Mouse (Mus musculus): ENCODE results near the gene Olfr622. TPM values are rescaled to one million over a fixed set of nuclear protein-coding genes. Genes with fewer than 3 reads are reported as not detected.

The Olfr622 gene
- polyA plus RNA-seq, 1 experiment from 2014 or later: not detected

GRCm38 (mm10) chr7:103589803-103590202 lies 52.7 kb downstream of the Olfr622 start, which contains the start of gene Olfr618:
TSS of gene Olfr618 (plus strand) at chr7:103590103.
- Histone ChIP-seq H3K9me3 (replicated peaks; ENCODE audit: control insufficient read depth, low read length, poor library complexity, severe bottlenecking) (no peaks in the 10 kb centered on the region), H3K9ac (ENCODE audit: low read depth, low read length) (no peak within 1 kb of the TSS), H3K4me1 (ENCODE audit: control insufficient read depth, insufficient read depth, low read length) (no peaks in the 10 kb centered on the region), H3K4me2 (ENCODE audit: low read length) (no peak within 1 kb of the TSS), H3K36me3 (ENCODE audit: control insufficient read depth, insufficient read depth, low read length) (no peaks in the 10 kb centered on the region), H3K27me3 (ENCODE audit: control insufficient read depth, insufficient read depth, low read depth, low read length) (no peaks in the 10 kb centered on the region), H3K4me3 (ENCODE audit: low read depth, low read length) (no peak within 1 kb of the TSS), H3K27ac (ENCODE audit: low read length) (no peak within 1 kb of the TSS)
- 57% methylated on average over 2 of the region's 2 CpGs for WGBS
- no peak for ATAC-seq

Other genes starting within 250 kb of the Olfr622 start
- gene Usp17lc, start 227.6 kb downstream of the Olfr622 start, polyA plus RNA-seq (2015; fragmentation: Nextera tagmentation; extraction: Ambion mirVana): not detected in 2 replicates
- gene Olfr605, start 197.3 kb downstream of the Olfr622 start, polyA plus RNA-seq (2015; fragmentation: Nextera tagmentation; extraction: Ambion mirVana): not detected in 2 replicates
- gene Olfr606, start 193.7 kb downstream of the Olfr622 start, polyA plus RNA-seq (2015; fragmentation: Nextera tagmentation; extraction: Ambion mirVana): not detected in 2 replicates
- not detected in 2 replicates for gene Olfr607, start 178.6 kb downstream of the Olfr622 start, polyA plus RNA-seq (2015; fragmentation: Nextera tagmentation; extraction: Ambion mirVana)
- not detected in 2 replicates for gene Olfr608, start 172.8 kb downstream of the Olfr622 start, polyA plus RNA-seq (2015; fragmentation: Nextera tagmentation; extraction: Ambion mirVana)
- not detected in 2 replicates for gene Olfr609, start 144.6 kb downstream of the Olfr622 start, polyA plus RNA-seq (2015; fragmentation: Nextera tagmentation; extraction: Ambion mirVana)
- gene Olfr610, start 130.6 kb downstream of the Olfr622 start, polyA plus RNA-seq (2015; fragmentation: Nextera tagmentation; extraction: Ambion mirVana): not detected in 2 replicates
- not detected in 2 replicates for gene Olfr611, start 121.9 kb downstream of the Olfr622 start, polyA plus RNA-seq (2015; fragmentation: Nextera tagmentation; extraction: Ambion mirVana)
- gene Olfr612, start 100.0 kb downstream of the Olfr622 start, polyA plus RNA-seq (2015; fragmentation: Nextera tagmentation; extraction: Ambion mirVana): not detected in 2 replicates
- gene Olfr613, start 94.6 kb downstream of the Olfr622 start, polyA plus RNA-seq (2015; fragmentation: Nextera tagmentation; extraction: Ambion mirVana): not detected in 2 replicates
- not detected in 2 replicates for gene Olfr615, start 86.6 kb downstream of the Olfr622 start, polyA plus RNA-seq (2015; fragmentation: Nextera tagmentation; extraction: Ambion mirVana)
- not detected in 2 replicates for gene Olfr616, start 73.6 kb downstream of the Olfr622 start, polyA plus RNA-seq (2015; fragmentation: Nextera tagmentation; extraction: Ambion mirVana)
- not detected in 2 replicates for gene Olfr617, start 69.6 kb downstream of the Olfr622 start, polyA plus RNA-seq (2015; fragmentation: Nextera tagmentation; extraction: Ambion mirVana)
- gene Olfr618, start 52.6 kb downstream of the Olfr622 start, polyA plus RNA-seq (2015; fragmentation: Nextera tagmentation; extraction: Ambion mirVana): 0.15 TPM in 1 of 2 replicates, not detected in the other
- gene Olfr619, start 42.1 kb downstream of the Olfr622 start, polyA plus RNA-seq (2015; fragmentation: Nextera tagmentation; extraction: Ambion mirVana): not detected in 2 replicates
- not detected in 2 replicates for gene Olfr620, start 30.2 kb downstream of the Olfr622 start, polyA plus RNA-seq (2015; fragmentation: Nextera tagmentation; extraction: Ambion mirVana)
- not detected in 2 replicates for gene Olfr623, start 21.0 kb upstream of the Olfr622 start, polyA plus RNA-seq (2015; fragmentation: Nextera tagmentation; extraction: Ambion mirVana)
- gene Olfr624, start 28.5 kb upstream of the Olfr622 start, polyA plus RNA-seq (2015; fragmentation: Nextera tagmentation; extraction: Ambion mirVana): not detected in 2 replicates
- gene Olfr625-ps1, start 40.0 kb upstream of the Olfr622 start, polyA plus RNA-seq (2015; fragmentation: Nextera tagmentation; extraction: Ambion mirVana): not detected in 2 replicates
- not detected in 2 replicates for gene Olfr243, start 72.0 kb upstream of the Olfr622 start, polyA plus RNA-seq (2015; fragmentation: Nextera tagmentation; extraction: Ambion mirVana)
- gene Olfr628, start 87.7 kb upstream of the Olfr622 start, polyA plus RNA-seq (2015; fragmentation: Nextera tagmentation; extraction: Ambion mirVana): not detected in 2 replicates
- not detected in 2 replicates for gene Olfr629, start 102.2 kb upstream of the Olfr622 start, polyA plus RNA-seq (2015; fragmentation: Nextera tagmentation; extraction: Ambion mirVana)
- gene Olfr630, start 114.6 kb upstream of the Olfr622 start, polyA plus RNA-seq (2015; fragmentation: Nextera tagmentation; extraction: Ambion mirVana): not detected in 2 replicates
- gene Olfr69, start 128.9 kb upstream of the Olfr622 start, polyA plus RNA-seq (2015; fragmentation: Nextera tagmentation; extraction: Ambion mirVana): not detected in 2 replicates
- gene Olfr68, start 137.0 kb upstream of the Olfr622 start, polyA plus RNA-seq (2015; fragmentation: Nextera tagmentation; extraction: Ambion mirVana): not detected in 2 replicates
- not detected in 2 replicates for gene Olfr67, start 149.1 kb upstream of the Olfr622 start, polyA plus RNA-seq (2015; fragmentation: Nextera tagmentation; extraction: Ambion mirVana)
- 1,229 and 1,369 TPM in 2 replicates for gene Hbb-bt, start 171.3 kb upstream of the Olfr622 start, polyA plus RNA-seq (2015; fragmentation: Nextera tagmentation; extraction: Ambion mirVana)
- gene Hbb-bs, start 185.4 kb upstream of the Olfr622 start, polyA plus RNA-seq (2015; fragmentation: Nextera tagmentation; extraction: Ambion mirVana): 4,227 and 4,621 TPM in 2 replicates
- gene Hbb-bh2, start 197.8 kb upstream of the Olfr622 start, polyA plus RNA-seq (2015; fragmentation: Nextera tagmentation; extraction: Ambion mirVana): not detected in 2 replicates
- gene Hbb-bh1, start 200.5 kb upstream of the Olfr622 start, polyA plus RNA-seq (2015; fragmentation: Nextera tagmentation; extraction: Ambion mirVana): not detected in 2 replicates
- 6.2 and 23.2 TPM in 2 replicates for gene Hbb-y, start 210.5 kb upstream of the Olfr622 start, polyA plus RNA-seq (2015; fragmentation: Nextera tagmentation; extraction: Ambion mirVana)
- gene Olfr66, start 243.6 kb upstream of the Olfr622 start, polyA plus RNA-seq (2015; fragmentation: Nextera tagmentation; extraction: Ambion mirVana): not detected in 2 replicates